Mouse (Mus musculus): Measurements from ENCODE around the gene Ppp3r2.

DNA sequence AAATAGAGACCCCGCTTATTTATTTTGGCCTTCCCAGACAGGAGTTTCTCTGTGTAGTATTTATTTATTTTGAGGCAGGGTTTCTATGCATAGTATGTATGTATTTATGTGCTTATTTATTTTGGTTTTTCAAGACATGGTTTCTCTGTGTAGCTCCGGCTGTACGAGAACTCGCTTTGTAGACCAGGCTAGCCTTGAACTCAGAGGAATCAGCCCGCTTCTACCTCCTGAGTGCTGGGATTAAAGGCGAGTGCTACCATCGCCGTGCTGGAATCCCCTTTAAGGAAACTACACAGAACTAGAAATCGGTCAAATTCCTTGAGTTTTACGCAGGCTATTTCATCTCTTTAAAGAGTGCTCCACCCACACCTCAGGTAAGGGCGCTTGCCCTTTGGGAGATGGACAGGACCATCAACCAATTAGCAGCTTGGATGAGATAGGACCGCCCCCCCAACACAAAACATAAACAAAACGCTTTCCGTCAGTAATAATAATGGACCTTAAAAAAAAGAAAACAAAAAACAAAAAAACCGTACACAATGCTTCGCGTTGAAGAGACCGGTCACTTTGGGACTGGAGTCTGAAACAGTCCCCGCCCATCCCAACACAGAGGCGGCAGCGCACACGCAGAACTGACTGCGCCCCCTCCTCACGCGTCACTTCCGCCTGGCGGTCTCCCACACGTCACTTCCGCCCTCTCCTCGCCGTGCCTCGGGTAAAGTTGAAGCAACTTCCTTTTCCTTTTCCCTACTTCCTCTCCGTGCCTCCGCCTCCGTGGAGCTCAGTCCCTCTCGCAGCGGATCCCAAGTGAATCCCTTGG, 50.3 kb downstream of the Ppp3r2 start, which contains the start of gene Rnf20:
- TF ChIP-seq CTCF (conservative IDR thresholded peaks at IDR 0.05; ENCODE audit: low read length): no peak
- TF ChIP-seq POU5F1 (IDR thresholded peaks at IDR 0.05; ENCODE audit: borderline replicate concordance, low read length): no peak

Measured in E14TG2a.4 (cell line).